Mouse (Mus musculus): Measurements from ENCODE around the gene Aff1. TPM values are rescaled to one million over a fixed set of nuclear protein-coding genes. Genes with fewer than 3 reads are reported as not detected.

Gene Aff1
- polyA plus RNA-seq, 1 experiment from 2014 or later = 9.1 TPM

GRCm38 (mm10) chr5:103817754-103818153 is 125.6 kb downstream of the Aff1 start:
- Histone ChIP-seq H3K9me3 (ENCODE audit: control insufficient read depth, low read length) (no peaks in the 10 kb centered on the region), H3K4me1 (ENCODE audit: control insufficient read depth, insufficient read depth, low read length) (peaks cover 6% of the 10 kb centered on the region), H3K4me2 (ENCODE audit: low read depth, severe bottlenecking) (no peak overlapping the region), H3K27ac (replicated peaks; ENCODE audit: low read depth, low read length) (no peak overlapping the region), H3K27me3 (ENCODE audit: control insufficient read depth, insufficient read depth, low read length) (no peaks in the 10 kb centered on the region), H3K36me3 (ENCODE audit: control insufficient read depth, insufficient read depth, low read length) (no peaks in the 10 kb centered on the region), H3K4me3 (ENCODE audit: low read depth, low read length) (no peak overlapping the region), H3K9ac (ENCODE audit: low read length) (no peak overlapping the region)
- peak; percentile 85 for DNase-seq (ENCODE audit: low spot score)
- 29% methylated on average over 1 of the region's 1 CpGs for WGBS
- ATAC-seq (ENCODE audit: insufficient number of reproducible peaks, low FRiP score, low TSS enrichment, low read depth) = no peak

GRCm38 (mm10) chr5:103818602-103819001 is 126.4 kb downstream of the Aff1 start:
- whole genome bisulfite sequencing = 74% methylated on average over 9 of the region's 9 CpGs
- Histone ChIP-seq H3K27ac (replicated peaks; ENCODE audit: low read depth, low read length) (no peak overlapping the region), H3K4me1 (ENCODE audit: control insufficient read depth, insufficient read depth, low read length) (peaks cover 6% of the 10 kb centered on the region), H3K9me3 (ENCODE audit: control insufficient read depth, low read length) (no peaks in the 10 kb centered on the region), H3K4me3 (ENCODE audit: low read depth, low read length) (no peak overlapping the region), H3K9ac (ENCODE audit: low read length) (no peak overlapping the region), H3K27me3 (ENCODE audit: control insufficient read depth, insufficient read depth, low read length) (no peaks in the 10 kb centered on the region), H3K36me3 (ENCODE audit: control insufficient read depth, insufficient read depth, low read length) (no peaks in the 10 kb centered on the region), H3K4me2 (ENCODE audit: low read depth, severe bottlenecking) (no peak overlapping the region)
- ATAC-seq (ENCODE audit: insufficient number of reproducible peaks, low FRiP score, low TSS enrichment, low read depth) = no peak
- DNase-seq (ENCODE audit: low spot score) = no peak

GRCm38 (mm10) chr5:103819674-103820073 is 127.5 kb downstream of the Aff1 start:
- H3K9me3 ChIP-seq (ENCODE audit: control insufficient read depth, low read length) = no peaks in the 10 kb centered on the region
- no peak for ATAC-seq (ENCODE audit: insufficient number of reproducible peaks, low FRiP score, low TSS enrichment, low read depth)
- no peaks in the 10 kb centered on the region for H3K36me3 ChIP-seq (ENCODE audit: control insufficient read depth, insufficient read depth, low read length)
- H3K27me3 ChIP-seq (ENCODE audit: control insufficient read depth, insufficient read depth, low read length) = no peaks in the 10 kb centered on the region
- no peak for DNase-seq (ENCODE audit: low spot score)
- H3K27ac ChIP-seq (replicated peaks; ENCODE audit: low read depth, low read length) = no peak overlapping the region
- H3K4me3 ChIP-seq (ENCODE audit: low read depth, low read length) = no peak overlapping the region
- H3K4me1 ChIP-seq (ENCODE audit: control insufficient read depth, insufficient read depth, low read length) = peaks cover 6% of the 10 kb centered on the region
- H3K9ac ChIP-seq (ENCODE audit: low read length) = no peak overlapping the region
- WGBS = 90% methylated on average over 1 of the region's 1 CpGs
- H3K4me2 ChIP-seq (ENCODE audit: low read depth, severe bottlenecking) = no peak overlapping the region

- DNase-seq (ENCODE audit: low spot score) (no peak), ATAC-seq (ENCODE audit: insufficient number of reproducible peaks, low FRiP score, low TSS enrichment, low read depth) (no peak)
- Histone ChIP-seq H3K9me3 (ENCODE audit: control insufficient read depth, low read length) (no peaks in the 10 kb centered on the region), H3K27me3 (ENCODE audit: control insufficient read depth, insufficient read depth, low read length) (no peaks in the 10 kb centered on the region), H3K4me2 (ENCODE audit: low read depth, severe bottlenecking) (no peak overlapping the region), H3K36me3 (ENCODE audit: control insufficient read depth, insufficient read depth, low read length) (no peaks in the 10 kb centered on the region), H3K4me3 (ENCODE audit: low read depth, low read length) (no peak overlapping the region), H3K27ac (replicated peaks; ENCODE audit: low read depth, low read length) (no peak overlapping the region), H3K4me1 (ENCODE audit: control insufficient read depth, insufficient read depth, low read length) (peaks cover 6% of the 10 kb centered on the region), H3K9ac (ENCODE audit: low read length) (no peak overlapping the region)
- WGBS = 90% methylated on average over 9 of the region's 9 CpGs
Measured at GRCm38 (mm10) chr5:103821062-103821461, 128.9 kb downstream of the Aff1 start.

GRCm38 (mm10) chr5:103821500-103822298 is 129.5 kb downstream of the Aff1 start:
- Histone ChIP-seq H3K9ac (ENCODE audit: low read length) (no peak overlapping the region), H3K9me3 (ENCODE audit: control insufficient read depth, low read length) (no peaks in the 10 kb centered on the region), H3K4me2 (ENCODE audit: low read depth, severe bottlenecking) (no peak overlapping the region), H3K36me3 (ENCODE audit: control insufficient read depth, insufficient read depth, low read length) (no peaks in the 10 kb centered on the region), H3K4me3 (ENCODE audit: low read depth, low read length) (no peak overlapping the region), H3K27me3 (ENCODE audit: control insufficient read depth, insufficient read depth, low read length) (no peaks in the 10 kb centered on the region), H3K27ac (replicated peaks; ENCODE audit: low read depth, low read length) (no peak overlapping the region), H3K4me1 (ENCODE audit: control insufficient read depth, insufficient read depth, low read length) (peaks cover 6% of the 10 kb centered on the region)
- WGBS = 73% methylated on average over 13 of the region's 13 CpGs
- ATAC-seq (ENCODE audit: insufficient number of reproducible peaks, low FRiP score, low TSS enrichment, low read depth) = no peak
- DNase-seq (ENCODE audit: low spot score) = no peak

- DNase-seq (ENCODE audit: low spot score) (no peak), ATAC-seq (ENCODE audit: insufficient number of reproducible peaks, low FRiP score, low TSS enrichment, low read depth) (no peak)
- WGBS = 91% methylated on average over 5 of the region's 5 CpGs
- H3K27me3 ChIP-seq (ENCODE audit: control insufficient read depth, insufficient read depth, low read length) = no peaks in the 10 kb centered on the region
- no peak overlapping the region for H3K4me2 ChIP-seq (ENCODE audit: low read depth, severe bottlenecking)
- H3K9ac ChIP-seq (ENCODE audit: low read length) = no peak overlapping the region
- H3K4me1 ChIP-seq (ENCODE audit: control insufficient read depth, insufficient read depth, low read length) = peaks cover 6% of the 10 kb centered on the region
- no peak overlapping the region for H3K27ac ChIP-seq (replicated peaks; ENCODE audit: low read depth, low read length)
- H3K9me3 ChIP-seq (ENCODE audit: control insufficient read depth, low read length) = no peaks in the 10 kb centered on the region
- no peaks in the 10 kb centered on the region for H3K36me3 ChIP-seq (ENCODE audit: control insufficient read depth, insufficient read depth, low read length)
- no peak overlapping the region for H3K4me3 ChIP-seq (ENCODE audit: low read depth, low read length)
Measured at GRCm38 (mm10) chr5:103822949-103823348, 130.8 kb downstream of the Aff1 start.

GRCm38 (mm10) chr5:103828304-103828703 is 136.1 kb downstream of the Aff1 start:
- peaks cover 4% of the 10 kb centered on the region; the same call in 1 of the 2 replicates for H3K4me1 ChIP-seq (ENCODE audit: control insufficient read depth, insufficient read depth, low read length)
- H3K4me2 ChIP-seq (ENCODE audit: low read depth, severe bottlenecking) = no peak overlapping the region
- no peaks in the 10 kb centered on the region for H3K27me3 ChIP-seq (ENCODE audit: control insufficient read depth, insufficient read depth, low read length)
- 86% methylated on average over 21 of the region's 21 CpGs for WGBS
- no peaks in the 10 kb centered on the region; the same call in 1 of the 2 replicates for H3K36me3 ChIP-seq (ENCODE audit: control insufficient read depth, insufficient read depth, low read length)
- ATAC-seq (ENCODE audit: insufficient number of reproducible peaks, low FRiP score, low TSS enrichment, low read depth) (no peak), DNase-seq (ENCODE audit: low spot score) (no peak)
- no peak overlapping the region; the same call in 1 of the 2 replicates for H3K9ac ChIP-seq (ENCODE audit: low read length)
- no peak overlapping the region for H3K27ac ChIP-seq (replicated peaks; ENCODE audit: low read depth, low read length)
- no peak overlapping the region for H3K4me3 ChIP-seq (ENCODE audit: low read depth, low read length)
- H3K9me3 ChIP-seq (ENCODE audit: control insufficient read depth, low read length) = no peaks in the 10 kb centered on the region

- H3K9me3 ChIP-seq (ENCODE audit: control insufficient read depth, low read length) = no peaks in the 10 kb centered on the region
- 89% methylated on average over 8 of the region's 8 CpGs for WGBS
- ATAC-seq (ENCODE audit: insufficient number of reproducible peaks, low FRiP score, low TSS enrichment, low read depth) (no peak), DNase-seq (ENCODE audit: low spot score) (no peak)
- H3K27ac ChIP-seq (replicated peaks; ENCODE audit: low read depth, low read length) = no peak overlapping the region
- H3K9ac ChIP-seq (ENCODE audit: low read length) = no peak overlapping the region
- H3K27me3 ChIP-seq (ENCODE audit: control insufficient read depth, insufficient read depth, low read length) = no peaks in the 10 kb centered on the region
- peaks cover 3% of the 10 kb centered on the region; the same call in 1 of the 2 replicates for H3K36me3 ChIP-seq (ENCODE audit: control insufficient read depth, insufficient read depth, low read length)
- H3K4me1 ChIP-seq (ENCODE audit: control insufficient read depth, insufficient read depth, low read length) = peaks cover 4% of the 10 kb centered on the region; the same call in 1 of the 2 replicates
- no peak overlapping the region for H3K4me2 ChIP-seq (ENCODE audit: low read depth, severe bottlenecking)
- no peak overlapping the region for H3K4me3 ChIP-seq (ENCODE audit: low read depth, low read length)
Measured at GRCm38 (mm10) chr5:103828729-103829128, 136.6 kb downstream of the Aff1 start.
